Comparison of ENCODE assay signal across 14 mouse cellular contexts in the genomic region with DNA sequence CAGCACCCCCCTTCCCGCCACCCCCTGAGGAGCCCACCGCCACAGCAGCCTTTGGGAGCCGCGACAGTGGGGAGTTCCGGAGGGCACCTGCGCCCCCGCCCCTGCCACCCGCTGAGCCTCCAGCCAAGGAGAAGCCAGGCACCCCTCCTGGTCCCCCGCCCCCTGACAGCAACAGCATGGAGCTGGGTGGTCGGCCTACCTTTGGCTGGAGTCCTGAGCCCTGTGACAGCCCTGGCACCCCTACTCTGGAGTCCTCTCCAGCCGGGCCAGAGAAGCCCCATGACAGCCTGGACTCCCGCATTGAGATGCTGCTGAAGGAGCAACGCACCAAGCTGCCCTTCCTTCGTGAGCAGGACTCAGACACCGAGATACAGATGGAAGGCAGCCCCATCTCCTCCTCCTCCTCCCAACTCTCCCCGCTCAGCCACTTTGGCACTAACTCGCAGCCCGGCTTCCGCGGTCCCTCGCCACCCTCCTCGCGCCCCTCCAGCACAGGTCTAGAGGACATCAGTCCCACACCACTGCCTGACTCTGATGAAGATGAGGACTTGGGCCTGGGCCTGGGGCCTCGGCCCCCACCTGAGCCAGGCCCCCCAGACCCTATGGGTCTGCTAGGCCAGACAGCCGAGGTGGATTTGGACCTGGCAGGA. TPM values are rescaled to one million over a fixed set of nuclear protein-coding genes. Genes with fewer than 3 reads are reported as not detected.
DNase-seq lines count a peak whose midpoint lies in the region; ATAC-seq and TF ChIP-seq lines count a peak whose summit lies in the region.
"Had no signal": no experiment of that assay in that cellular context is flagged by ENCODE, and none has a peak within 500 bp of the region (broad histone marks: within the 10 kb centered on the region; RNA-seq: fewer than 3 reads in every experiment).

No protein-coding gene starts in this region.

- peak overlapping the region; percentile 62; the same call in 1 of the 2 replicates for H3K4me2 ChIP-seq in hindbrain, embryonic 12.5 days (replicated peaks)
- no peak overlapping the region for H3K4me2 ChIP-seq in hindbrain, postnatal 0 days (ENCODE audit: low read depth, low read length)
- H3K4me2 ChIP-seq in intestine, postnatal 0 days (replicated peaks; ENCODE audit: low read depth), result no peak overlapping the region

- no peaks in the 10 kb centered on the region for H3K9me3 ChIP-seq in hindbrain, embryonic 12.5 days (replicated peaks)
- no peaks in the 10 kb centered on the region for H3K9me3 ChIP-seq in hindbrain, postnatal 0 days (ENCODE audit: low read length)
- H3K9me3 ChIP-seq in E14TG2a.4 (ENCODE audit: low read length), result no peaks in the 10 kb centered on the region
- H3K9me3 ChIP-seq in intestine, postnatal 0 days (ENCODE audit: control insufficient read depth), result no peaks in the 10 kb centered on the region

- H3K27me3 ChIP-seq in hindbrain, embryonic 12.5 days, result no peaks in the 10 kb centered on the region
- H3K27me3 ChIP-seq in hindbrain, postnatal 0 days (ENCODE audit: insufficient read depth, low read length), result no peaks in the 10 kb centered on the region
- H3K27me3 ChIP-seq in E14TG2a.4 (ENCODE audit: insufficient read depth, low read length), result peaks cover 12% of the 10 kb centered on the region
- H3K27me3 ChIP-seq in intestine, postnatal 0 days (replicated peaks; ENCODE audit: control insufficient read depth, insufficient read depth, low read length), result no peaks in the 10 kb centered on the region
- H3K27me3 ChIP-seq in kidney, adult 2 months (replicated peaks; ENCODE audit: control insufficient read depth, insufficient read depth, low read length), result no peaks in the 10 kb centered on the region

- H3K9ac ChIP-seq in hindbrain, embryonic 12.5 days, result peak overlapping the region; percentile 36; the same call in 1 of the 2 replicates
- no peak overlapping the region for H3K9ac ChIP-seq in hindbrain, postnatal 0 days (replicated peaks; ENCODE audit: low read length)
- no peak overlapping the region for H3K9ac ChIP-seq in intestine, postnatal 0 days (ENCODE audit: low read depth, low read length)

- TF ChIP-seq POLR2A in kidney, adult 2 months (IDR thresholded peaks at IDR 0.05; ENCODE audit: low read depth, low read length), result no peak

- 83% methylated on average over 22 of the region's 25 CpGs for WGBS in hindbrain, embryonic 12.5 days
- WGBS in hindbrain, postnatal 0 days, result 68% methylated on average over 25 of the region's 25 CpGs
- 86% methylated on average over 25 of the region's 25 CpGs for WGBS in intestine, postnatal 0 days
- WGBS in kidney, adult 2 months, result 85% methylated on average over 25 of the region's 25 CpGs

- TF ChIP-seq CTCF in hindbrain, postnatal 0 days (IDR thresholded peaks at IDR 0.05; ENCODE audit: low read depth), result no peak
- no peak for TF ChIP-seq CTCF in E14TG2a.4 (conservative IDR thresholded peaks at IDR 0.05; ENCODE audit: low read length)
- TF ChIP-seq CTCF in intestine, postnatal 0 days (IDR thresholded peaks at IDR 0.05; ENCODE audit: low read depth), result no peak
- TF ChIP-seq CTCF in kidney, adult 2 months (conservative IDR thresholded peaks at IDR 0.05; ENCODE audit: insufficient read depth, insufficient read length, low read depth, low read length), result no peak

- no peak for ATAC-seq in hindbrain, embryonic 12.5 days (ENCODE audit: low FRiP score)
- ATAC-seq in hindbrain, postnatal 0 days, result no peak
- no peak for ATAC-seq in intestine, postnatal 0 days
- ATAC-seq in frontal cortex, adult (ENCODE audit: low TSS enrichment), result no peak
- ATAC-seq: lung, postnatal 0 days had no signal

- peaks cover 59% of the 10 kb centered on the region for H3K36me3 ChIP-seq in hindbrain, embryonic 12.5 days
- H3K36me3 ChIP-seq in hindbrain, postnatal 0 days (ENCODE audit: insufficient read depth, low read length), result peaks cover 35% of the 10 kb centered on the region
- peaks cover 76% of the 10 kb centered on the region for H3K36me3 ChIP-seq in E14TG2a.4 (ENCODE audit: insufficient read depth, low read length)
- peaks cover 57% of the 10 kb centered on the region for H3K36me3 ChIP-seq in intestine, postnatal 0 days (ENCODE audit: control insufficient read depth, insufficient read depth)
- no peaks in the 10 kb centered on the region; the same call in 1 of the 2 replicates for H3K36me3 ChIP-seq in kidney, adult 2 months (ENCODE audit: control insufficient read depth, insufficient read depth, low read length)

- no peak overlapping the region for H3K27ac ChIP-seq in hindbrain, embryonic 12.5 days
- H3K27ac ChIP-seq in hindbrain, postnatal 0 days, result no peak overlapping the region
- 0 out of 2 replicates have a peak overlapping the region, but pooled peaks have one; percentile 41 for H3K27ac ChIP-seq in intestine, postnatal 0 days (ENCODE audit: low read depth, low read length)
- no peak overlapping the region for H3K27ac ChIP-seq in kidney, adult 2 months (ENCODE audit: insufficient read depth, low read depth, low read length)
- H3K27ac ChIP-seq: heart, adult 2 months had no signal

- no peak for DNase-seq in hindbrain, postnatal 0 days (ENCODE audit: low spot score)
- DNase-seq in cerebellum, adult 8-10 months, result peak; percentile 45
- no peak for DNase-seq in kidney, adult 2 months
- DNase-seq: heart, adult 2 months; kidney, adult 9 months; layer of hippocampus, postnatal 36 days; right cerebral cortex, postnatal 4 days; thymus, adult 18-20 months had no signal

- peaks cover 74% of the 10 kb centered on the region for H3K4me1 ChIP-seq in hindbrain, embryonic 12.5 days
- H3K4me1 ChIP-seq in hindbrain, postnatal 0 days (ENCODE audit: insufficient read depth, low read length), result peaks cover 30% of the 10 kb centered on the region
- peaks cover 98% of the 10 kb centered on the region for H3K4me1 ChIP-seq in E14TG2a.4 (replicated peaks; ENCODE audit: low read depth, low read length)
- peaks cover 17% of the 10 kb centered on the region; the same call in 1 of the 2 replicates for H3K4me1 ChIP-seq in intestine, postnatal 0 days (replicated peaks; ENCODE audit: control insufficient read depth, insufficient read depth, low read length)
- H3K4me1 ChIP-seq in kidney, adult 2 months (ENCODE audit: control insufficient read depth, insufficient read depth, low read length), result peaks cover 23% of the 10 kb centered on the region; the same call in 1 of the 2 replicates

- H3K4me3 ChIP-seq in hindbrain, embryonic 12.5 days, result no peak overlapping the region
- H3K4me3 ChIP-seq in hindbrain, postnatal 0 days (ENCODE audit: low read length), result no peak overlapping the region
- peak overlapping the region; percentile 77 for H3K4me3 ChIP-seq in E14TG2a.4 (replicated peaks; ENCODE audit: low read length)
- H3K4me3 ChIP-seq in intestine, postnatal 0 days (ENCODE audit: low read depth, low read length), result no peak overlapping the region
- no peak overlapping the region for H3K4me3 ChIP-seq in kidney, adult 2 months (ENCODE audit: insufficient read depth, low read depth, low read length)
- H3K4me3 ChIP-seq: heart, adult 2 months had no signal

RNA-seq across cellular contexts. Expression of a gene that starts 6.2 kb away (rescaled TPM):
- 13.8 and 14.3 TPM in 2 replicates for polyA plus RNA-seq in hindbrain, embryonic 12.5 days (2016; fragmentation: Nextera tagmentation; extraction: Ambion mirVana)
- 4.8 TPM in 2 replicates for total RNA-seq in hindbrain, postnatal 0 days (2014; rRNA removed)
- polyA plus RNA-seq in hindbrain, postnatal 0 days (2015; fragmentation: Nextera tagmentation; extraction: Ambion mirVana), result 7.1 and 7.2 TPM in 2 replicates
- 5.4 and 6.7 TPM in 2 replicates for polyA plus RNA-seq in intestine, postnatal 0 days (2015; fragmentation: Nextera tagmentation; extraction: Ambion mirVana)
- polyA plus RNA-seq in kidney, adult 2 months (2012; rRNA removed), result 6.7 and 8.8 TPM in 2 replicates

RNA-seq across cellular contexts. Expression of a gene that starts 15.7 kb away (rescaled TPM):
- 2.6 and 2.8 TPM in 2 replicates for polyA plus RNA-seq in hindbrain, embryonic 12.5 days (2016; fragmentation: Nextera tagmentation; extraction: Ambion mirVana)
- 43.5 and 44.4 TPM in 2 replicates for total RNA-seq in hindbrain, postnatal 0 days (2014; rRNA removed)
- 36.6 and 36.8 TPM in 2 replicates for polyA plus RNA-seq in hindbrain, postnatal 0 days (2015; fragmentation: Nextera tagmentation; extraction: Ambion mirVana)
- polyA plus RNA-seq in intestine, postnatal 0 days (2015; fragmentation: Nextera tagmentation; extraction: Ambion mirVana), result 17.0 TPM in 2 replicates
- polyA plus RNA-seq in kidney, adult 2 months (2012; rRNA removed), result 12.1 and 13.4 TPM in 2 replicates

RNA-seq across cellular contexts. Expression of a gene that starts 21.0 kb away (rescaled TPM):
- polyA plus RNA-seq in hindbrain, embryonic 12.5 days (2016; fragmentation: Nextera tagmentation; extraction: Ambion mirVana), result 70.2 and 74.6 TPM in 2 replicates
- 28.5 and 30.8 TPM in 2 replicates for total RNA-seq in hindbrain, postnatal 0 days (2014; rRNA removed)
- polyA plus RNA-seq in hindbrain, postnatal 0 days (2015; fragmentation: Nextera tagmentation; extraction: Ambion mirVana), result 86.1 and 87.2 TPM in 2 replicates
- polyA plus RNA-seq in intestine, postnatal 0 days (2015; fragmentation: Nextera tagmentation; extraction: Ambion mirVana), result 50.9 and 57.5 TPM in 2 replicates
- 34.2 and 35.1 TPM in 2 replicates for polyA plus RNA-seq in kidney, adult 2 months (2012; rRNA removed)

RNA-seq across cellular contexts. Expression of a gene that starts 34.3 kb away (rescaled TPM):
- polyA plus RNA-seq in hindbrain, embryonic 12.5 days (2016; fragmentation: Nextera tagmentation; extraction: Ambion mirVana), result not detected in 2 replicates
- not detected in 2 replicates for total RNA-seq in hindbrain, postnatal 0 days (2014; rRNA removed)
- polyA plus RNA-seq in hindbrain, postnatal 0 days (2015; fragmentation: Nextera tagmentation; extraction: Ambion mirVana), result not detected in 2 replicates
- 3.9 and 4.7 TPM in 2 replicates for polyA plus RNA-seq in intestine, postnatal 0 days (2015; fragmentation: Nextera tagmentation; extraction: Ambion mirVana)
- 418 and 439 TPM in 2 replicates for polyA plus RNA-seq in kidney, adult 2 months (2012; rRNA removed)
- total RNA-seq: heart, adult 2 months; layer of hippocampus, postnatal 36 days had no signal
- polyA plus RNA-seq: lung, postnatal 0 days; neural tube, embryonic 11.5 days had no signal
